Mouse (Mus musculus): Measurements from ENCODE around the gene Pgls. TPM values are rescaled to one million over a fixed set of nuclear protein-coding genes. Genes with fewer than 3 reads are reported as not detected.

Pgls gene
- polyA plus RNA-seq (2016; fragmentation: Nextera tagmentation; extraction: Ambion mirVana) = 249 and 260 TPM in 2 replicates

- Histone ChIP-seq H3K36me3 (replicated peaks) (peaks cover 23% of the 10 kb centered on the region), H3K27me3 (replicated peaks; ENCODE audit: low read depth, poor library complexity, severe bottlenecking) (peaks cover 16% of the 10 kb centered on the region), H3K4me3 (peak within 1 kb of the TSS; percentile 93), H3K9me3 (no peaks in the 10 kb centered on the region), H3K27ac (replicated peaks) (peak within 1 kb of the TSS; percentile 97), H3K4me1 (peaks cover 42% of the 10 kb centered on the region)
- peak; percentile 97 for DNase-seq (ENCODE audit: low spot score)
- under 1% methylated on average over 71 of the region's 71 CpGs for WGBS
These were observed at the start of gene Pgls for GRCm38 (mm10) chr8:71591471-71592373. TSS of gene Pgls (plus strand) at chr8:71592176.

DNA sequence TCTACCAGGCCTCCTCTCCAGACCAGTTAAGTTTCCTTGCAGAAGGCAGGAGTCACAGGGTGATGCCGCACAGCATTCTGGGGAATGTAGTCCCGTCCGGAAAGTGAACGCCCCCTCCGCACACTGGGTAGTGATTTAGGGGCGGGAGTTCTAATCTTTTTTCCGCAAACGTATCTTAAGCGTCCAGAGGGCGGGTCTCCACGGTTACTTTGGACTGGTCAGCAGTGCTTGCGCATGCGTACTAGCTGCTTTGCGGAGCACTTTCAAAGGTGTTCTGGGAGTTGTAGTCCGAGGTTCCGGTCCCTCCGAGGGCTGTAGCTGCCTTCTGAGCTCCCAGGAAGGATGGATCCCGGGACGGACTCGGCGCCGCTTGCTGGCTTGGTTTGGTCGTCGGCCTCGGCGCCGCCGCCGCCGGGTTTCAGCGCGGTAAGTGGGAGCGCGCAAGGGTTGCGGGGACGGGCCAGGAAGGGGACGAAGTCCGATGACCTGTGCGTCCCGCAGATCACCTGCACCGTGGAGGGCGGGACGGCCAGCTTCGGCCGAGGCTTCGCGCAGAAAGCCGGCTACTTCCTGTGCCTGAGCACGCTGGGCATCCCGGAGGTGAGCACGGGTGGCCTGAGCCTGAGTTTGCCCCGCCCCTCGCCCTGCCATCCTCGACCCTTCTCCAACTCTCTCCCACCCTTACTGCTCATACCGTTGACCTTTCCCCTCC lies 49.2 kb upstream of the Pgls start, which contains the start of gene Mvb12a:
Gene Mvb12a (plus strand): TSS at position 291 of the 712 bp plus-strand sequence.
- no peaks in the 10 kb centered on the region for H3K9me3 ChIP-seq
- under 1% methylated on average over 55 of the region's 55 CpGs for WGBS
- peak within 1 kb of the TSS; percentile 82 for H3K27ac ChIP-seq (replicated peaks)
- peaks cover 17% of the 10 kb centered on the region for H3K27me3 ChIP-seq (replicated peaks; ENCODE audit: low read depth, poor library complexity, severe bottlenecking)
- H3K36me3 ChIP-seq (replicated peaks) = peaks cover 27% of the 10 kb centered on the region
- DNase-seq (ENCODE audit: low spot score) = peak; percentile 96
- H3K4me3 ChIP-seq = peak within 1 kb of the TSS; percentile 84
- peaks cover 17% of the 10 kb centered on the region for H3K4me1 ChIP-seq

DNA sequence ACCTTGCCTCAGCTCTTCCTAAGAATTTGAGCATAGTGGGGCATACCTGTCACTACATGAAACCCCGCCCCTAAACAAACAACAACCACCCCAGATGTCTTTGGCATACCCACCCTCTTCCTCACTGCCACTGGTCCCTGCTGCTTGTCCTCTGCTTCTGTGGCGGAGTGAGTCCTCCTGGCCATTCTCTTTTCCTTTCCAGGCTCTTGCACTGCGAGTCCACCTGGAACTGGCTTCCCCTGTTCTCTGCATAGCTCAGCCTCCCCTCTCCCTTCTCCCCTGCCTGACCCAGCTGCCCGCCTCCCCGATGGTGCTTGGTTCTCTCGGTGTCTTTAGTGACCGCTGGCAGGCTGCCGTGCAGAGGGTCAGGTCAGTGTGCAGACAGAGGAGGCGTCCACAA lies 48.2 kb upstream of the Pgls start:
- peaks cover 36% of the 10 kb centered on the region for H3K36me3 ChIP-seq (replicated peaks)
- no peak overlapping the region for H3K27ac ChIP-seq (replicated peaks)
- 88% methylated on average over 9 of the region's 9 CpGs for WGBS
- no peaks in the 10 kb centered on the region for H3K9me3 ChIP-seq
- H3K4me3 ChIP-seq = peak overlapping the region; percentile 84
- H3K4me1 ChIP-seq = peaks cover 13% of the 10 kb centered on the region
- H3K27me3 ChIP-seq (replicated peaks; ENCODE audit: low read depth, poor library complexity, severe bottlenecking) = peaks cover 8% of the 10 kb centered on the region
- DNase-seq (ENCODE audit: low spot score) = no peak

- H3K27ac ChIP-seq (replicated peaks) = no peak overlapping the region
- 0 out of 2 replicates have a peak, but pooled peaks cover under 1% of the 10 kb centered on the region for H3K27me3 ChIP-seq (replicated peaks; ENCODE audit: low read depth, poor library complexity, severe bottlenecking)
- peaks cover 13% of the 10 kb centered on the region for H3K4me1 ChIP-seq
- peaks cover 37% of the 10 kb centered on the region for H3K36me3 ChIP-seq (replicated peaks)
- no peak for DNase-seq (ENCODE audit: low spot score)
- H3K9me3 ChIP-seq = no peaks in the 10 kb centered on the region
- H3K4me3 ChIP-seq = no peak overlapping the region
- 93% methylated on average over 11 of the region's 11 CpGs for WGBS
These were observed 46.9 kb upstream of the Pgls start for GRCm38 (mm10) chr8:71545053-71545452.

DNA sequence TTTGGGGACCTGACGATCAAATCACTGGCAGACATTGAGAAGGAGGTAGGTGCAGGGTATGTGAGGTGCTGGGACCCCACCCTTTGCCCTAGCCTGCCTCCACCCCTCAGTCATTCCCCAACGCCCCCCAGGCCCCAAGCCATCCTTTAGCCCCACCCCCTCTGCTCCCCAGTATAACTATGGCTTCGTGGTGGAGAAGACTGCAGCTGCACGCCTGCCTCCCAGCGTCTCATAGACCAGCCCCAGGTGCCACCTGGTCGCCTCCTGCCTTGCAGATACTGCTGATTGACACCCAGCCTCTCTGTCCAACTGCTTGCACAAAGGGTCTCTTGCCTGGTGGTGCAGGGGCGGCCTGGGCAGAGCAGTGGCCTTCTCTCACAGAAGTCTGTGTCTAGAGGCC lies 44.4 kb upstream of the Pgls start:
- no peak for DNase-seq (ENCODE audit: low spot score)
- Histone ChIP-seq H3K4me1 (peaks cover 18% of the 10 kb centered on the region), H3K27me3 (replicated peaks; ENCODE audit: low read depth, poor library complexity, severe bottlenecking) (no peaks in the 10 kb centered on the region), H3K4me3 (no peak overlapping the region), H3K27ac (replicated peaks) (no peak overlapping the region), H3K9me3 (no peaks in the 10 kb centered on the region), H3K36me3 (replicated peaks) (peaks cover 37% of the 10 kb centered on the region)
- 89% methylated on average over 7 of the region's 7 CpGs for WGBS

GRCm38 (mm10) chr8:71550754-71551153 lies 41.2 kb upstream of the Pgls start:
- Histone ChIP-seq H3K27me3 (replicated peaks; ENCODE audit: low read depth, poor library complexity, severe bottlenecking) (peaks cover 12% of the 10 kb centered on the region), H3K36me3 (replicated peaks) (peaks cover 29% of the 10 kb centered on the region), H3K9me3 (no peaks in the 10 kb centered on the region), H3K4me1 (peaks cover 17% of the 10 kb centered on the region), H3K27ac (replicated peaks) (no peak overlapping the region), H3K4me3 (no peak overlapping the region)
- DNase-seq (ENCODE audit: low spot score) = no peak
- 77% methylated on average over 7 of the region's 7 CpGs for WGBS

DNA sequence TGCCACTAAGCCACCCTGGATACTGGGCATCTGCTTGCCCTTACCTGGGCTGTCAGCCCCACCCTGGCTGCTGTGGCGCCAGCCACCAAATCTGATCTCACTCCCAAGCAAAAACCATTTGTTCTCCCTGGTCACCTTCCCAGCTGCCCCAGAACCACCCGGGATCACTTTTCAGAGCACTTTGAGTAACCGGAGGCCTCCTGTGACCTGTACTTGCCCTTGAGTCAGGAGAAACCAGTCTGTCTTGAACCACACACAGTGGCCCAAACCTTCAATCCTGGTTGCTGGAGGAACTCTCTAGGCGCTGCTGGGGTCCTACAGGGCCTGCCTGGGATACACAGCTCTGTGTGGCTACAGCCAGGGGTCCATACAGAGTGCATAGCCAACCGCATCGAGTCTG lies 39.2 kb upstream of the Pgls start:
- Histone ChIP-seq H3K36me3 (replicated peaks) (peaks cover 10% of the 10 kb centered on the region), H3K27me3 (replicated peaks; ENCODE audit: low read depth, poor library complexity, severe bottlenecking) (peaks cover 32% of the 10 kb centered on the region), H3K27ac (replicated peaks) (no peak overlapping the region), H3K9me3 (no peaks in the 10 kb centered on the region), H3K4me1 (peaks cover 17% of the 10 kb centered on the region), H3K4me3 (no peak overlapping the region)
- DNase-seq (ENCODE audit: low spot score) = peak; percentile 37
- WGBS = 53% methylated on average over 6 of the region's 6 CpGs

DNA sequence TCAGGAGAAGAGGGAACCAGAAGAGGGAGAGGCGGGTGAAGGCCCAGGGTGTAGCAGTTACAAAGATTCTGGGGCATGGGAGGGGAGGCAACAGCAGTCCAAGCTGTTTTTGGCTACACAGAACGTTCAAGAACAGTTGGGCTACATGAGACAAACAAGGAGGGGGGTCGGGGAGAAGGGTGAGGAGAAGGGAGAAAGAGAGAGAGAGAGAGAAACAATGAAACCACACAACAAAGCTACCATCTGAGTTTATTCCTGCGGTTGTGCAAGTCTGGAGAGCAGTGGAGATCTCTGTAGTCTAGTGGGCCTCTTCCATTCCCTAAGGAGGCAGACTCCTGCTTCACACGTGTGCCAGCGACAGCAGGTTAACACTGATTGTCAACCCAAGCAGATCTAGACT lies 38.0 kb upstream of the Pgls start:
- 77% methylated on average over 6 of the region's 6 CpGs for WGBS
- H3K9me3 ChIP-seq = no peaks in the 10 kb centered on the region
- H3K4me1 ChIP-seq = peaks cover 28% of the 10 kb centered on the region
- H3K27me3 ChIP-seq (replicated peaks; ENCODE audit: low read depth, poor library complexity, severe bottlenecking) = peaks cover 44% of the 10 kb centered on the region
- H3K27ac ChIP-seq (replicated peaks) = no peak overlapping the region
- no peak overlapping the region for H3K4me3 ChIP-seq
- DNase-seq (ENCODE audit: low spot score) = no peak
- H3K36me3 ChIP-seq (replicated peaks) = no peaks in the 10 kb centered on the region; the same call in 1 of the 2 replicates

GRCm38 (mm10) chr8:71554644-71555043 lies 37.3 kb upstream of the Pgls start:
- no peaks in the 10 kb centered on the region for H3K9me3 ChIP-seq
- peaks cover 31% of the 10 kb centered on the region for H3K4me1 ChIP-seq
- no peak overlapping the region for H3K4me3 ChIP-seq
- H3K36me3 ChIP-seq (replicated peaks) = no peaks in the 10 kb centered on the region
- no peak for DNase-seq (ENCODE audit: low spot score)
- no peak overlapping the region for H3K27ac ChIP-seq (replicated peaks)
- 77% methylated on average over 2 of the region's 2 CpGs for WGBS
- H3K27me3 ChIP-seq (replicated peaks; ENCODE audit: low read depth, poor library complexity, severe bottlenecking) = peaks cover 51% of the 10 kb centered on the region

DNA sequence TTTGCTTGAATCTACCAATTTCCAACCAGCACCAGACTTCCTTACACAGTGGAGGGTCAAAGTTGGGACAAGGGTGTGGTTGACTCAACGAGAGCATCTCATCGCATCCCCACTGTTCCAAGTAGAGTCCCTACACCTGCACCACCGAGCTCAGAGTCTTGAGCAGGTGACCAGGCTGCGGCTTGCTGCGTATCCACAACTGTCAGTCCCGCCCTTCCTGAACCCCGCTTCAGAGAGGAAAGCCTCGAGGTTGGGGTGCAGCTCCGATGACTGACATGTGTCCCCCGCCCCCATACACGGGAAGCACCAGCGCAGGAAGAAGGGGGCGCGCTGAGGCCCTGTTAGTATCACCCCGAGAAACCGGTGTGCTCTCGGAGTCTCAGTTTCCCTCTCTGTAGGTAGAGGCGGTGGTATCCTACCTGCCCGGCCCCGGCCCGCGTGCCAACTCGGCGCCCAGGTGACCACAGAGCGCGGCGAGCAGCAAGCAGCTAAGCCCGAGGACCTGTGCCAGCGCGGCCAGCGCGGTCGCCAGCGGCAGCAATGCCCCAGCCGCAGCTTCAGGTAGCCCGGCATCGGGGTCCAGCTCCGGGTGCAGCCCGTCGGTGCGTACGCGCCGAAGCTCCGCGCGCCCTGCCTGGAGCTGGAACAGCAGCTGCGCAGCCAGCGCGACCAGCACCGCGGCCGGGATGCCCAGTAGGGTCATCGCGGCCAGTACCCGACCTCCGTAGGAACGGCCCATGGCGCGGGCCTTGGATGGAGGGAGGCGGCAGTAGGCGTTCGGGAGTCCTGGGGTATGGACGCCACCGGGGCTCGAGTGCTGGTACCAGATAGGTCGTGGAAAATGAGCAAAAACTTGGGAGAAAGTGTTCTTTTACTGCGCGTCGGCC lies 33.7 kb upstream of the Pgls start, which contains the start of gene Tmem221:
Gene Tmem221 (minus strand): TSS at position 801 of the 887 bp plus-strand sequence.
- Histone ChIP-seq H3K36me3 (replicated peaks) (no peaks in the 10 kb centered on the region), H3K27me3 (replicated peaks; ENCODE audit: low read depth, poor library complexity, severe bottlenecking) (peaks cover 87% of the 10 kb centered on the region), H3K9me3 (no peaks in the 10 kb centered on the region), H3K27ac (replicated peaks) (peak within 1 kb of the TSS; percentile 2; the same call in 1 of the 2 replicates), H3K4me1 (peaks cover 31% of the 10 kb centered on the region), H3K4me3 (peak within 1 kb of the TSS; percentile 58)
- WGBS = 4% methylated on average over 70 of the region's 70 CpGs
- DNase-seq (ENCODE audit: low spot score) = no peak

- DNase-seq (ENCODE audit: low spot score) = peak; percentile 77
- Histone ChIP-seq H3K27me3 (replicated peaks; ENCODE audit: low read depth, poor library complexity, severe bottlenecking) (peaks cover 95% of the 10 kb centered on the region), H3K4me3 (peak overlapping the region; percentile 58), H3K9me3 (peaks cover 4% of the 10 kb centered on the region), H3K36me3 (replicated peaks) (no peaks in the 10 kb centered on the region), H3K27ac (replicated peaks) (no peak overlapping the region; the same call in 1 of the 2 replicates), H3K4me1 (peaks cover 25% of the 10 kb centered on the region)
- WGBS = 2% methylated on average over 24 of the region's 24 CpGs
These were observed 32.9 kb upstream of the Pgls start for GRCm38 (mm10) chr8:71558958-71559690.

Measured in embryonic facial prominence, embryonic 10.5 days (tissue).